Mouse (Mus musculus): ENCODE measurements around the gene Agpat1. TPM values are rescaled to one million over a fixed set of nuclear protein-coding genes. Genes with fewer than 3 reads are reported as not detected.

Agpat1 gene
- 293 and 303 TPM in 2 replicates for polyA plus RNA-seq (2012; rRNA removed)

DNA sequence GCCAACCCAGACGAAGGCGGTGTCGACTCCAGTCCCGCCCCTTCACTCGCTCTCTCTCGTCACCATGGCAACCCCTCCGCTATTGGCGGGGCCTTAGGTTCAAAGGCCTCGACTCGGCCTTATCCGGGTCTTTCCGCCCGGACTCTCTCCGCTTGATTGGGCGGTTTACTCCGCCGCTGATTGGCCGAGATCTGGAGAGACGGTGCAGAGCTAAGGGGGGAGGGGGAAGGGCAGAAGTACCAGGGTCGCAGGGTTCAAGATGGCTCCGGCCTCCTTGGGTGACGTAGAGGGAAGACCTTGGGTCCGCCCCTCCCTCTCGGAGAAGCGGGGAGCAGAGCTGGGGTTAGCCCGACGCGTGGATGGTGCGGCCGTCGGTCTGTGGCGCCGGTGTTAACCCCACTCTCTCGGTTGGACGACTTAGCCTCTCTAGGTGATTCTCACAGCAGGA is at the start of gene Agpat1:
TSS of gene Agpat1 (plus strand) at position 202 of the 448 bp plus-strand sequence.

DNA sequence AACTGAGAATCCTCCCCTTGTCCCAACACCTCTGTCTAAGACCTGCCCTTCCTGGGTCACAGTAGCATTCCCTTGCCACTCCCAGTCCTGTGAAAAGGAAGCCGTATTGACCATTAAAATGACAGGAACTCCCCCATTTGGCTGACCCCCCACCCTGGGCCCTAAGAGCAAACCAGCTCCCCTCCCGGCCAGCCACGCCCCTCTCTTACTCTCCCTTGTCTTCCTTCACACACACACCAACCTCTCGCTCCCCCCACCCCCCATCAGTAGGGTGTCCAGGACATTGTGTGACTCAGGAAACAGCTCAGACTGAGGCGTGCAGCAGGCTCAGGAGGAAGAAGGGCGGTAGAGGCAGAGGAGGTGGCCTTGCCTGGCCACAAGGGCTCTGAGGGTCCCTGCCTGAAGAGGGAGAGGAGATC is 40.0 kb upstream of the Agpat1 start, which contains the start of gene Notch4:
TSS of gene Notch4 (plus strand) at position 266 of the 419 bp plus-strand sequence.

DNA sequence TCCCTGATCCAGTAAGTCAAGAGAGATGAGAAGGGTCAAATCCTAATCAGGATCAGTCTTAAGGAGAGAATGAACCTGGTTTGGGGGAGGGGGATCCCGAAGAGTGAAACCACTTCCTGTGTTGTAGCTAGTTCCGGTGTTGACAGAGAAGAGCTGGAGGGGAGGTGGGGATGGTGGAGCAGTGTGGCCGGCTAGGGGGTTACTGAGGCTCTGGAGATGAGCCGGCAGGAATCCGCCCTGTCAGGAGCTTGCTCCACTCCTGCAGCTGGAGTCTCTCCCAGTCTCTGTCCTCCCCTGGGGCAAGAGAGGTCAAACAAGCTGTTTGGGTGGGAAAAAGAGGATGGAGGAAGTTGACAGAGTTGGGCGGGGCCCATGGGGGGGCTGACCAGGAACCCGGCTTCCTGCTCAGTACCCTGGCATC is 14.4 kb upstream of the Agpat1 start, which contains the start of gene Gpsm3:
TSS of gene Gpsm3 (plus strand) at position 126 of the 421 bp plus-strand sequence.

DNA sequence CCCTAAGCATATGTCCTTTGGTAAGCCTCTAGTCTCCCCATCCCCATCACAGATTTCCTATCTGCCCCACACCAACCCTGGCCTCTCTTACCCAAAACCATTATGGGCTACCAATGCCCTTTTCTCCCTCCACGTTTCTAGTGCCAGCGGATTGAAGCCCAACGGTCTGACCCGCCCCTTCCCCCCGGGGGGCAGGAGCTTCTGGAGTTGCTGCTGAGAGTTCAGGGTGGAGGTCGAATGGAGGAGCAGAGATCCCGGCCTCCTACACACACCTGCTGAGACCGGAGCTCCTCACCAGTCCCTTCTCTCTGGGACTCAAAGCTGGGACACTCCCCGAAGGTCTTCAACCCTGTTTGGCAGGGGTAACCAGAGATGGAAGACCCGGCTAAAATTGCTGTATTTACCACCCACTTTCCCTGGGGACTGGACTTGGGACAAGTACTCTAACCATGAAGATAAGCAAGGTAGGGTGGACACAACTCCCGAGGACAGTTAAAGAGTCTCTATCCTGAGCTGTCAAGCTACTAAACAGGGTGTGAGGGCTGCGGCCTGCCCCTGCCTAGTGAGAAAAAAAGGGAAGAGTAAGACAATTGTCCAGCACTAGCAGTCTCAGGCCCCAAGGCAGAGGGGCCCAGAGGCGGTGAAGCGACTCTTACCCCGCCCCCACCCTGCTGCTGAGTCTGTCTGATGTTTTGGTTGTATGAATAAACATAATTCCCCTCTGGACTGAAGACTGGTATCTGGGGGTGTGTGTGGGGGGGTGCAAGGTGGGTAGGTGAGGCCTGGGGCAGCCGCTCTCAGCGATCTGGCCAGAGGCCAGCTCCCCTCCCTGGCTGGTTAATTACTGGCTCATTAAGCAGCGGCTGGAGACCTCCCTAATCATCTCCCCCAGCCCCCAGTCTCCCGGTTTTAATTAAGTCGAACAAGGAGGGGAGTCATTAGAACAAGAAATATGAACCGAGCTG is 12.8 kb upstream of the Agpat1 start, which contains the start of gene Pbx2:
TSS of gene Pbx2 (plus strand) at position 238 of the 965 bp plus-strand sequence.

DNA sequence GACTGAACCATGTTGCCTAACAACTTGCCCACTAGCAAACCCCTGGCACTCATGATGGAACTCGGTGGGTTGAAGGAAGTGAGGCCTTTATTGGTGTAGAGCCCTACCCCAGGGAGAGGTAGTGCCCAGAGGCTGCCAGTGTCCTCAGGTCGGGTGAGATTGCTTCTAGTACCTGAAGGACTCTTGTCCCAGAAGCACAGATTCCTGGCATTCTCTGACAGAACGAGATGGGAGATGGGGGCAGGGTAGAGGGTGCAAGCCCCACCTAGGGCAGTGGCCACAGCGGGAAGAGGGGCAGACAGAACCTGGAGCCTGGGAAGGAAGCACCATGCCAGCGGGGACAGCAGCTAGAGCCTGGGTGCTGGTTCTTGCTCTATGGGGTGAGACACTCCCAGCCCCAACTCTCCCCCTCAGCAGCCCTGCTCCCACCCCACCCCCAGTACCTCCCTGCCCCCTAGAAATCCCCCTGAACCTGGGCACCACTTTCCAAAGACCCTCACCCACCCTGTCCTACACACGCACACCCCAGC is 6.4 kb upstream of the Agpat1 start, which contains the start of gene Ager:
TSS of gene Ager (plus strand) at position 297 of the 530 bp plus-strand sequence.

DNA sequence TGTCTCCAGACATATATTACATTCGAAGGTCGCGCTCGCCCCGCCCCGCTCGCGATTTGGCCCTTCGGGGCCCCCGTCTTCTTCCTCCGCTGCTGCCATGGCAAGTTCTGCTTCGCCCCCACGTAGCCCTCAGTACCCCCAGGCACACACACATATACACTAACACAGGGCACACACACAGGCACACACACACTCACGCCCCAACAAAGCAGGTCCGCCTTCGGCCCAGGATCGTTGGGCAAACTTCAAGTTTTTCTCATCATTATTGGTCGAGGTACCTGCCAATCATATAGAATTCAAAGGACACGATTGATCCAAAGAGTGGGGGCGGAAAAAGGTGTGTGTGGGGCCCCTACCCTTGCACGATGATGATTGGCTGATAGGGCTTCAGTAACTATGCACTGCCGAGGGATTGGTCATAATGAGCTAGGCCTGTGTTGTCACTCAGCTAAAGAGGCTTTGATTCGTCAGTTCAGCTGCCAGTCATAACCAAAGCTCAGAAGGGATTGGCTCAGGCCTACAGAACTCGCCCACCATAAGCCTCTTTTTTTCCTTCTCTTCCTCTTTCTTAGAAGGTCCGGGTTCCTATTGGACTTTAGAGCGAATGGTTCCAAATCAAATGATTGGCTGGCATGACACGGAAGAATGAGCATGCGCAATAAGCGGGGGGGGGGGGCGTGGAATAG is 544 bp upstream of the Agpat1 start, which contains the start of gene Rnf5:
TSS of gene Rnf5 (minus strand) at position 316 of the 686 bp plus-strand sequence.

DNA sequence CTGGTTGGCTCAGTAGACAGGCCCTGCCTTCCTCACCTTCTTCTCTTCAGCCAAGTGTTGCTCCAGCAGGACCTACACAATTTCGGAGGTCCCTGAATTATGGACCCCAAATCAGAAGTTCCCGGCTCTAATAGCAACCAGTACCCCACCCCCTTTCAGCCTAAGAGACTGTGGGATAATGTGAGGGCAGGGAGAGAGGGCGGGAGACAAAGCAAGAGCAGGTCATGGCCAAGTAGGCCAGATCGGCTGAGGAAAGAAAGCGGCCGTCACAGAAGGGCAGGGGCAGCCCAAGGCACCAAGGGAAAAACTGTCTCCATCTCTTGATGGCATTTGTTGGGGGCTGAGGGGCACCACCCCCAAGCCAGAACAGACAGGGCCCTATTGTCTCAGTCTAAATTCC is 11.8 kb downstream of the Agpat1 start, which contains the start of gene Egfl8:
TSS of gene Egfl8 (minus strand) at position 101 of the 400 bp plus-strand sequence.

DNA sequence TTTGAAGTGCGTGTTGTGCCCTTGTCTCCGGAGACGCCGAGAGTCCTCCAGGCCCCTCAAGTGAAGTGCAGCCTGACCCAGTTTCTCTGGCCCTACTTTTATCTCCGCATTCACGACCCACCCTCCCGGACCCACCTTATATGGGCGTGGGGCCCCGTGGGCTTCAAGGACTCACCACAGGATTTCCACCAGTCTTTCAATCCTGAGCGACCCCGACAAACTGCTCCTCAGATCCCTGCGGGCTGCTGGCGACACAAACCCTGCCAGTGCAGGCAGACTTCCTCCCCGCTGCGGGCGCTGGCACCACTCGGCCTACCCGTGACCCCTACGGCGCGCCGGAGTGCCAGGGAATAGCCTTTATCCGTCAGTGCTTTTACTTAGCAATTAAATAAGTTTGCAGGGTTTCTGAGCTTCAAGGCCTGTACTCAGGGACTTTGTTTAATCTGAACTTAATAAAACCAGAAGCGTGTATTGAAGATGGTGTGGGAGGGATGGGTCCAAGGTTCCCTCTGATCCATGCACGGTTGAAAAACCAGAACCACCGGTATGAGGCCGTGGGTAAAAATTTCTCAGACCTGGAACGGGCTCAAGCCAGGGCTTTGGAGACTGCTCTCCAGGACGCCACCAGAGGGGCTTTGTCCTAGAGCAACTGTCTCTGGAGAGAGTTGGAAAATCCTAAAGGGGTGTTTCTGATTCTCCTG is 24.0 kb downstream of the Agpat1 start, which contains the start of gene Ppt2:
TSS of gene Ppt2 (minus strand) at position 568 of the 701 bp plus-strand sequence.

DNA sequence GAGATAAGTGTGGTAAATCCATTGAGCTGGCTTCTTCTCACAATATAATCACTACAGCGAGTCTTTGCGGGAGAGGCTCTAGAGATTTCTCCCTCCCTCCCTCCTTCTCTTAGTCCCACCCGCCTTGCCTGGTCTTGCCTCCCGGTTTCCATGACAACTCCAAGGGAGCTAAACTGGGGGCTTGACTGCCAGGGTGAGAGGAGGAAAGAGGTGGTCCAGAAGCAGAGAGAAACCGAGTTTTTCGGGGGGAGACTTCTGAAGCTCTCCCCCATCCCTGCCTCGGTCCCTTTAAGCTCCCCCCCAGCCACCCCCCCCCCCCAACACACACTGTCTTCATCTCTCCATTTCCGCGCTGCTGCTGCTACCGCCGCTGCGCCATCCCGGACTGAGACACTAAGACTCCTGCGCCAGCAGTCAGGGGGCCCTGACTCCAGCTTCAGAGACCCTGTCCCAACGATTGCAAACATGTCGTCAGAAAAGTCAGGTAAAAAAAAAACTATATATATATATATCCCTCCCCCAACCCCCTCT is 25.2 kb downstream of the Agpat1 start, which contains the start of gene Prrt1:
TSS of gene Prrt1 (plus strand) at position 313 of the 531 bp plus-strand sequence.

DNA sequence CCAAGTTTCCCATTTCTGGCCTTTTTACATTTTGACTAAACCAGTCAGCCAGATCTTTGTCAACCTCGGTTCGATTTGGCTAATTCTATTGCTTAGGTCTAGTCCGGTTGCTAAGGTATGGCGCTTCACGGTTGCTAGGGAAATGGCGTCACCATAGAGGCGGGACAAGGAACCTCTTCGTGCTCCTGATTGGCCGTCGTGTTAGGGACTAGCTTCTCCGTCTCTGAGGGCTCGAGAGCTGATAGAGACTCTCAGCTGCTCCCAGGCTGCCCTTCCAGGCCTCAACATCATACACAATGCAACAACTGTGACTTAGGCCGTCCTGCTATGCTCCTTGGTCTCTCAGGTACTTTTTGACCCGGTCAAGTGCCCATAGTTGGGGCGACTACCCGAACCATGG is 40.5 kb downstream of the Agpat1 start, which contains the start of gene Fkbpl:
TSS of gene Fkbpl (plus strand) at position 157 of the 400 bp plus-strand sequence.

DNA sequence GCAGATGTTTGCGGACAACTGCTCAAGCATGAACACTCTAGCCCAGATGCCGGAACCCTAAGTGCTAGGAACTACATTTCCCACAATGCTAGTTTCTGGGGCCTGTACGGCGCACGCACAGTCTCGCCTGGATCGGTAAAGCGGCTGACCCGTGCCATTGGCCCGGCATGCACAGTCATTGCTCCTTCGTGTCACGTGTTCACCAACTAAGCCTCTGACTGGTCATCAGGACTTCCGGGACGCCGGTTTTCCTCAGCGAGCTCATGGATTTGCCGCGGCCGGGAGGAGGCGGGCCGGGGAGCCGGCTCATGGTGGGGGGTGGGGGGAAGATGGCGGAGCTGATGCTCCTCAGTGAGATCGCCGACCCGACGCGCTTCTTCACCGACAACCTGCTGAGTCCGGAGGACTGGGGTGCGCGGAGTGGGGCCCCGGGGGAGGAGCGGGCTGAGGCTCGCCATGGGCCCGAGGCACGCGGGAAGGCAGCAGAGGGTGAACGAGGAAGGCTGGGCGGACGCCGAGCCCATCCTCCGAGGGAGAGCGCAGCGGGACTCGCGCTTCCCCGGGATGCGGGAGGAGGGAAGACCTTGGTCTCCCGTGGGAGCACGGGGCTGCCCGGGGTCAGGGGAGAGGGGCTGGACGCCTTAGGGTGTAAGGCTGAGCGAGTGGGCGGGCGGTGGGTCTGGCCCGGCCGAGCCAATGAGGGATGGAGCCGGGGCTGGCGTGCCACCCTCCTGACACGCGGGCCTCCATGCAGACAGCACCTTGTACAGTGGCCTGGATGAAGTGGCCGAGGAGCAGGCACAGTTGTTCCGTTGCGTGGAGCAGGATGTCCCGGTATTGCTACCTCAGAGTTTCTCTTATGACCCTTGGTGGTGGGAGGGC is 43.1 kb downstream of the Agpat1 start, which contains the start of gene Atf6b:
TSS of gene Atf6b (plus strand) at position 241 of the 882 bp plus-strand sequence.

Other genes with a start within 250 kb of the Agpat1 start
- gene Btnl2, start 249.4 kb upstream of the Agpat1 start, polyA plus RNA-seq (2012; rRNA removed): 0.79 and 1.3 TPM in 2 replicates
- gene Btnl1, start 227.1 kb upstream of the Agpat1 start, polyA plus RNA-seq (2012; rRNA removed): 0.08 and 0.22 TPM in 2 replicates
- 0.84 and 0.85 TPM in 2 replicates for gene BC051142, start 205.4 kb upstream of the Agpat1 start, polyA plus RNA-seq (2012; rRNA removed)
- not detected in 2 replicates for gene Btnl4, start 126.9 kb upstream of the Agpat1 start, polyA plus RNA-seq (2012; rRNA removed)
- not detected in 2 replicates for gene Btnl6, start 86.9 kb upstream of the Agpat1 start, polyA plus RNA-seq (2012; rRNA removed)
- gene Notch4, start 40.0 kb upstream of the Agpat1 start, polyA plus RNA-seq (2012; rRNA removed): 26.5 and 37.1 TPM in 2 replicates
- gene Gpsm3, start 14.5 kb upstream of the Agpat1 start, polyA plus RNA-seq (2012; rRNA removed): 7.6 and 8.4 TPM in 2 replicates
- 74.1 and 89.9 TPM in 2 replicates for gene Pbx2, start 13.0 kb upstream of the Agpat1 start, polyA plus RNA-seq (2012; rRNA removed)
- gene Ager, start 6.4 kb upstream of the Agpat1 start, polyA plus RNA-seq (2012; rRNA removed): 3.7 and 4.7 TPM in 2 replicates
- gene Rnf5, start 572 bp upstream of the Agpat1 start, polyA plus RNA-seq (2012; rRNA removed): 82.6 and 89.3 TPM in 2 replicates
- 3.9 and 5.0 TPM in 2 replicates for gene Egfl8, start 11.7 kb downstream of the Agpat1 start, polyA plus RNA-seq (2012; rRNA removed)
- gene Ppt2, start 24.2 kb downstream of the Agpat1 start, polyA plus RNA-seq (2012; rRNA removed): 41.5 and 54.3 TPM in 2 replicates
- 6.4 and 7.2 TPM in 2 replicates for gene Prrt1, start 25.3 kb downstream of the Agpat1 start, polyA plus RNA-seq (2012; rRNA removed)
- 2.6 and 5.9 TPM in 2 replicates for gene Fkbpl, start 40.5 kb downstream of the Agpat1 start, polyA plus RNA-seq (2012; rRNA removed)
- 121 and 125 TPM in 2 replicates for gene Atf6b, start 42.9 kb downstream of the Agpat1 start, polyA plus RNA-seq (2012; rRNA removed)
- gene Tnxb, start 66.3 kb downstream of the Agpat1 start, polyA plus RNA-seq (2012; rRNA removed): 47.5 and 63.3 TPM in 2 replicates
- gene C4b, start 139.6 kb downstream of the Agpat1 start, polyA plus RNA-seq (2012; rRNA removed): 35.2 and 35.5 TPM in 2 replicates
- gene Cyp21a1, start 200.3 kb downstream of the Agpat1 start, polyA plus RNA-seq (2012; rRNA removed): 1.5 and 2.7 TPM in 2 replicates
- gene Stk19, start 232.7 kb downstream of the Agpat1 start, polyA plus RNA-seq (2012; rRNA removed): 56.5 and 60.0 TPM in 2 replicates
- gene Dxo, start 232.8 kb downstream of the Agpat1 start, polyA plus RNA-seq (2012; rRNA removed): 45.2 and 55.1 TPM in 2 replicates
- 114 and 120 TPM in 2 replicates for gene Skiv2l, start 245.9 kb downstream of the Agpat1 start, polyA plus RNA-seq (2012; rRNA removed)
- 24.5 and 28.4 TPM in 2 replicates for gene Nelfe, start 246.1 kb downstream of the Agpat1 start, polyA plus RNA-seq (2012; rRNA removed)